Mouse (Mus musculus): ENCODE results near the gene Cers5. TPM values are rescaled to one million over a fixed set of nuclear protein-coding genes. Genes with fewer than 3 reads are reported as not detected.
"Not testable (repeated sequence)": the region's sequence is repeated elsewhere in the genome, so short reads cannot be mapped to it uniquely, and the experiment has no call there.

Gene Cers5
- polyA plus RNA-seq, 1 experiment from 2014 or later, result 81.6 TPM

GRCm38 (mm10) chr15:99731678-99732077, 41.0 kb downstream of the Cers5 start:
- ATAC-seq (replicated peaks; ENCODE audit: low FRiP score), result no peak
- no peaks in the 10 kb centered on the region for H3K27me3 ChIP-seq
- peaks cover 72% of the 10 kb centered on the region for H3K36me3 ChIP-seq
- 83% methylated on average over 3 of the region's 3 CpGs for WGBS
- H3K9me3 ChIP-seq (replicated peaks), result peaks cover 4% of the 10 kb centered on the region; the same call in 1 of the 2 replicates
- H3K4me2 ChIP-seq, result no peak overlapping the region
- H3K4me1 ChIP-seq, result peaks cover 6% of the 10 kb centered on the region; the same call in 1 of the 2 replicates
- H3K4me3 ChIP-seq (replicated peaks), result no peak overlapping the region
- no peak overlapping the region for H3K9ac ChIP-seq
- H3K27ac ChIP-seq, result no peak overlapping the region

DNA sequence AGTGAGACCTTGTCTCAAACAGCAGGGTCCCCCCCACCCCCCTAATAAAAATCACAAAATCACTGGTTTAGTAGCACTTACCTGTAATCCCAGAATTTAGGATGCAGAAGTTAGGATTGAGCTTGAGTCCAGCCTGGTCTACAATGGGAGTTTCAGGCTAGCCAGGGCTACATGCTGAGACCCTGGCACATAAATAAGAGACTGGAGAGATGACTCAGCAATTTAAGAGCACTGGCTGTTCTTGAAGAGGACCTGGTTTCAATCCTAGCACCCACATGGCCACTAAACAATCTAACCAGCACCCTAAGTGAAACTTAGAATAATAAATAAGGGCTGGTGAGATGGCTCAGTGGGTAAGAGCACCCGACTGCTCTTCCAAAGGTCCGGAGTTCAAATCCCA, 41.5 kb downstream of the Cers5 start:
- peaks cover 67% of the 10 kb centered on the region for H3K36me3 ChIP-seq
- H3K4me3 ChIP-seq (replicated peaks), result no peak overlapping the region
- no peak for ATAC-seq (replicated peaks; ENCODE audit: low FRiP score)
- peaks cover 11% of the 10 kb centered on the region; the same call in 1 of the 2 replicates for H3K4me1 ChIP-seq
- no peak overlapping the region for H3K9ac ChIP-seq
- no peaks in the 10 kb centered on the region for H3K27me3 ChIP-seq
- no peak overlapping the region for H3K4me2 ChIP-seq
- H3K9me3 ChIP-seq (replicated peaks), result peaks cover 4% of the 10 kb centered on the region; the same call in 1 of the 2 replicates
- H3K27ac ChIP-seq, result no peak overlapping the region
- WGBS, result 100% methylated on average over 2 of the region's 2 CpGs

DNA sequence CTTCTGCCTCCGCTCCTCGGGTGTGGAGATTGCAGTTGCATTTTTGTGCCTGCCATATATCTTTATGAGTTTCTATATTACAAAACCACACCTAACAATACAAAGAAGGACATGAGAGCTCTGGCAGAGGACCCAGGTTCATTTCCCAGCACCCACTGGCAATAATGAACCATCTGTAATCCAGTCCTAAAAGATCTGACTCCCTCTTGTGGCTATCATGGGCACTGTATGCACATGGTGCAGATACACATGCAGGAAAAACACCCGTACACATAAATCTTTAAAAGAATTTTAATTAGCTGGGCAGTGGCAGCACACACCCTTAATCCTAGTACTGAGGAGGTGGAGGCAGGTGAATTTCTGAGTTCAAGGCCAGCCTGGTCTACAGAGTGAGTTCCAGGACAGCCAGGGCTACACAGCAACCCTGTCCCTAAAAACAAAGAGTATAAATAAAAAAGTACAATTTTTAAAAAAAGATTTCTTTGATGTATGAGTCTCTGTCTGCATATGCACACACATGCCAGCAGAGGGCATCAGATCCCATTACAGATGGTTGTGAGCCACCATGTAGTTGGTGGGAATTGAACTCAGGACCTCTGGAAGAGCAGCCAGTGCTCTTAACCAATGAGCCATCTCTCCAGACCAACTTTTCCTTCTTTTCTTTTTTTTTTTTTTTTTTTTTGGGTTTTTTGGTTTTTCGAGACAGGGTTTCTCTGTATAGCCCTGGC, 43.5 kb downstream of the Cers5 start:
- ATAC-seq (replicated peaks; ENCODE audit: low FRiP score), result no peak
- 96% methylated on average over 4 of the region's 4 CpGs for WGBS
- Histone ChIP-seq H3K27me3 (no peaks in the 10 kb centered on the region), H3K9ac (no peak overlapping the region), H3K9me3 (replicated peaks) (peaks cover 4% of the 10 kb centered on the region; the same call in 1 of the 2 replicates), H3K36me3 (peaks cover 56% of the 10 kb centered on the region), H3K4me3 (replicated peaks) (no peak overlapping the region), H3K27ac (no peak overlapping the region), H3K4me1 (peaks cover 22% of the 10 kb centered on the region), H3K4me2 (no peak overlapping the region)

GRCm38 (mm10) chr15:99728211-99728610, 44.5 kb downstream of the Cers5 start:
- Histone ChIP-seq H3K4me1 (peaks cover 32% of the 10 kb centered on the region), H3K27me3 (no peaks in the 10 kb centered on the region), H3K9me3 (replicated peaks) (peaks cover 4% of the 10 kb centered on the region; the same call in 1 of the 2 replicates), H3K4me3 (replicated peaks) (no peak overlapping the region), H3K27ac (no peak overlapping the region), H3K9ac (no peak overlapping the region), H3K4me2 (no peak overlapping the region), H3K36me3 (peaks cover 49% of the 10 kb centered on the region)
- ATAC-seq (replicated peaks; ENCODE audit: low FRiP score), result no peak
- WGBS, result 94% methylated on average over 5 of the region's 5 CpGs

DNA sequence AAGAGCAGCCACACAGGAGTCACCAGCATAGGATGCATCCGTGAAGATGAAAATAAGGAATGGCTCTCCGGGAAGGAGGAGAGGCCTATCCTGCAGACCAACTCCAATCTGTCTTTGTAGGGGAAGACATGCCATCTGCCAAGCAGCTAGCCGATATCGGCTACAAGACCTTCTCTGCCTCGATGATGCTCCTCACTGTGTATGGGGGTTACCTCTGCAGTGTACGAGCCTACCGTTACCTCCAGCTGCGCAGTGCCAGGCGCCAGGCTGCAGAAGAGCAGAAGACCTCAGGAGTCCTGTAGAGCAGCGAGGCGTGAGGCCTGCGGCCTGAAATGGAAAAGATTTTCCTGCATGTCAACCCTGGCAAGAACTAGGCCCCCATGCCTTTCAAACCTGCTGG, 45.2 kb downstream of the Cers5 start:
- H3K4me3 ChIP-seq (replicated peaks), result no peak overlapping the region
- WGBS, result 92% methylated on average over 12 of the region's 12 CpGs
- H3K9ac ChIP-seq, result no peak overlapping the region
- no peak overlapping the region for H3K4me2 ChIP-seq
- peaks cover 39% of the 10 kb centered on the region for H3K4me1 ChIP-seq
- H3K9me3 ChIP-seq (replicated peaks), result peaks cover 4% of the 10 kb centered on the region; the same call in 1 of the 2 replicates
- H3K27me3 ChIP-seq, result no peaks in the 10 kb centered on the region
- H3K27ac ChIP-seq, result no peak overlapping the region
- ATAC-seq (replicated peaks; ENCODE audit: low FRiP score), result no peak
- peaks cover 42% of the 10 kb centered on the region for H3K36me3 ChIP-seq

DNA sequence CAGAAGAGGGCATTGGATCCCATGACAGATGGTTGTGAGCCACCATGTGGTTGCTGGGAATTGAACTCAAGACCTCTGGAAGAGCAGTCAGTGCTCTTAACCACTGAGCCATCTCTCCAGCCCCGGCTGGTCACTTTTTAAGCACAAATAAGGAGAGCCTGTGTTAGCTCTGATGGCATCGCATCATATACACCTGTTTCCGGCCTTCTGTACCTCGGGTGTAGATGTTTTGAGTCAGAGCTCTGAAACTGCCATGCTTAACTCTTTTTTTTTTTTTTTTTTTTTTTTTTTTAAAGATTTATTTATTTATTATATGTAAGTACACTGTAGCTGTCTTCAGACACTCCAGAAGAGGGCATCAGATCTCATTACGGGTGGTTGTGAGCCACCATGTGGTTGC, 45.6 kb downstream of the Cers5 start:
- not testable (repeated sequence) for H3K27me3 ChIP-seq; H3K9me3 ChIP-seq (replicated peaks); ATAC-seq (replicated peaks; ENCODE audit: low FRiP score); H3K9ac ChIP-seq; H3K27ac ChIP-seq; H3K4me2 ChIP-seq; H3K4me3 ChIP-seq (replicated peaks)
- 89% methylated on average over 4 of the region's 5 CpGs for WGBS
- H3K4me1 ChIP-seq, result peaks cover 44% of the 10 kb centered on the region
- H3K36me3 ChIP-seq, result peaks cover 39% of the 10 kb centered on the region

DNA sequence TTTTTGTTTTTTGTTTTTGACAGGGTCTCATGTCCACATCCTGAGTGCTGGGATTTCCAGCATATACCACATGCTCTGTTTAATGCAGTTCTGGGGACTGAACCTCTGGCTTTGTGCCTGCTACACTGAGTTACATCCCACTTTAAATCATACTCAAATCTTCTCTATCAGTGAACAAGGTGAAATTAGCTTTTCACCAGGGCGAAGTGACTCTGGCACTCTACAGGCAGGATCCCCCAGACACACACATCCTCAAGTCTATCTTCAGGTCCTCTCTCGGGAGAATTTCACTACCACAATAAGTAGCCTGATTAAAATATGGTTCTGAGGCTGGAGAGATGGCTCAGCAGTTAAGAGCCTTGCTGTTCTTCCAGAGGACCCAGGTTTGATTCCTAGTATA, 46.1 kb downstream of the Cers5 start:
- Histone ChIP-seq H3K27me3 (no peaks in the 10 kb centered on the region), H3K27ac (peak overlapping the region; percentile 97; the same call in 1 of the 2 replicates)
- WGBS, result 69% methylated on average over 2 of the region's 2 CpGs

GRCm38 (mm10) chr15:99725341-99726155, 47.1 kb downstream of the Cers5 start, which contains the start of gene Cox14:
TSS of gene Cox14 (plus strand) at chr15:99725618.
- Histone ChIP-seq H3K4me2 (peak within 1 kb of the TSS; percentile 70), H3K36me3 (peaks cover 29% of the 10 kb centered on the region), H3K9me3 (replicated peaks) (peaks cover 4% of the 10 kb centered on the region; the same call in 1 of the 2 replicates), H3K4me1 (peaks cover 49% of the 10 kb centered on the region), H3K27ac (peak within 1 kb of the TSS; percentile 97), H3K4me3 (replicated peaks) (peak within 1 kb of the TSS; percentile 91), H3K27me3 (no peaks in the 10 kb centered on the region), H3K9ac (peak within 1 kb of the TSS; percentile 93)
- ATAC-seq (replicated peaks; ENCODE audit: low FRiP score), result peak; percentile 92
- WGBS, result under 1% methylated on average over 63 of the region's 68 CpGs

More for the DNA sequence above, 46.1 kb downstream of the Cers5 start:
- Histone ChIP-seq H3K9ac (peak overlapping the region; percentile 93), H3K4me1 (peaks cover 49% of the 10 kb centered on the region), H3K4me3 (replicated peaks) (peak overlapping the region; percentile 91), H3K9me3 (replicated peaks) (peaks cover 4% of the 10 kb centered on the region; the same call in 1 of the 2 replicates), H3K36me3 (peaks cover 35% of the 10 kb centered on the region), H3K4me2 (peak overlapping the region; percentile 70)
- no peak for ATAC-seq (replicated peaks; ENCODE audit: low FRiP score)

DNA sequence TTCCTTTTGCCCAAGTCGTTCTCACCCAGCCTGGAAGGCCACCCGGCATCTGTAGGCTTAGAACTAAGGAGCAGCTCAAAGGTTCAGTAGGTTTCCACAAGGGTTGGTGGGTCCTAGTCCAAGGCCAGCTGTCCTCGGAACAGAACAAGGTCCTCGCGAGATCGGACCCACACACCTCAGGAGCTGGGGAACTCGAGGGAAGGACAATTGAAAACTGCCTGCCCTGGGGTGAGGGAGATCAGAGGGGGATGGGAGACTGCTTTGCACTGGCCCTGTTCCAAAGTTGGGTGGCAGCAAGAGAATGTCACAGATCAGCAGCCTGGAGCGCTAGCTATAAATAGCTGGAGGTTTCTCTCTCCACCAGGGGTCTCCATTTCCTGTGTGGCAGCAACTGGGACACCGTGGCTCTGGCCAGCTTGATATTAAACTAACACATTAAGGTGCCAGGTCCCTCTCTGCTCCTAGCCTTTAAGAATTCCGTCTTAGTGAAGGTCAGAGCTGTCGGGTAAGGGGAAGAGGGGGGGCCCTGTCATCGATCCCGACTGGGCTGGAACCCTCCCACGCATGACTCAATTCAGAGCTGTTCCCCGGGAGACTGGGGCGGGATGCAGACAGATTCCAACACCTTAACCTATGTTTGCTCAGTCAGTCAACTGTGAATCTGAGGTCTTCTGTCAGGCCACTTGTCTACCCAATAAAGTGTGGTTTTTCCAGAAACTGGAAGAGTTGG, 48.2 kb downstream of the Cers5 start:
- ATAC-seq (replicated peaks; ENCODE audit: low FRiP score), result peak; percentile 48
- peak overlapping the region; percentile 70 for H3K4me2 ChIP-seq
- H3K9ac ChIP-seq, result peak overlapping the region; percentile 30
- H3K4me1 ChIP-seq, result peaks cover 49% of the 10 kb centered on the region
- peak overlapping the region; percentile 91 for H3K4me3 ChIP-seq (replicated peaks)
- H3K36me3 ChIP-seq, result peaks cover 22% of the 10 kb centered on the region
- no peaks in the 10 kb centered on the region for H3K27me3 ChIP-seq
- peak overlapping the region; percentile 97 for H3K27ac ChIP-seq
- H3K9me3 ChIP-seq (replicated peaks), result peaks cover 4% of the 10 kb centered on the region; the same call in 1 of the 2 replicates
- 7% methylated on average over 16 of the region's 16 CpGs for WGBS

DNA sequence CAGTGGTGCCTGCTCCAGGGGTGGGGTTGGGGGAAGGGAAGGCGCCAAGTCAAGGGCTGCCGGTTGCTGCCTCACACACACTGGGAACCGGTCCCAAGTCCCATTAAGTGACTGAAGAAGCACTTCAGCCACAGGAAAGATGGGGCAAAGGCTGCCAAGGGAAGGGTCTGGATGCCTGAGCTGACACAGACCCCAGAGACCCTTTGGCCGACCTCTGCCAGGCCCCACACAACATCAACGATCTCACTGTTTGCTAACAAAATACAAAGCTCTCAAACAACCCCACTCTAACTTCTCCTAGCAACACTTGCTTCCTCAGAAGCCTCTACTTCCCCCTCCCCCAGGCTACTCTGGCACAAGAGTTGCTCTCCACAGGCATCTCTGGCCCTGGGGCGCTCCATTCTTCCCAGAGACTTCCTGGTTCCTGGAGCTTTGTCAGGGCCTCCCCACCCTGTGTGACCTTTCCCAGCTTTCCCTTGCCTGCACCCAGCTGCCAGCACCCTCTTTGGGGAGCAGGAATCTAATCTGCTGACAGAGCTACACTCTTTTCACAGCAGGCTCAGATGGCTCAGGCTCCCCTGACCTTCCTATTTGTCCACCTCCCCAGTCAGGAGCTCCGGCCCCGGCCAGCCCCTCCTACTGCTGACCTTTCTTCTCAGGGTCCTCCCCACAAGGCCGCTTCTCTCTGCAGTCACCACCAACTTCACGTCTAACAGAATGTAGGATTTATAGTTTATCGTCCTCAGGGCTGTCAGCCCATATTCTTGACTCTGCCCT, 49.0 kb downstream of the Cers5 start:
- no peaks in the 10 kb centered on the region for H3K9me3 ChIP-seq (replicated peaks)
- ATAC-seq (replicated peaks; ENCODE audit: low FRiP score), result peak; percentile 15; the same call in 1 of the 2 replicates
- no peak overlapping the region for H3K4me3 ChIP-seq (replicated peaks)
- H3K4me1 ChIP-seq, result peaks cover 54% of the 10 kb centered on the region
- WGBS, result 15% methylated on average over 11 of the region's 11 CpGs
- H3K9ac ChIP-seq, result peak overlapping the region; percentile 30
- peak overlapping the region; percentile 70 for H3K4me2 ChIP-seq
- peaks cover 14% of the 10 kb centered on the region for H3K36me3 ChIP-seq
- no peaks in the 10 kb centered on the region for H3K27me3 ChIP-seq
- H3K27ac ChIP-seq, result peak overlapping the region; percentile 97

DNA sequence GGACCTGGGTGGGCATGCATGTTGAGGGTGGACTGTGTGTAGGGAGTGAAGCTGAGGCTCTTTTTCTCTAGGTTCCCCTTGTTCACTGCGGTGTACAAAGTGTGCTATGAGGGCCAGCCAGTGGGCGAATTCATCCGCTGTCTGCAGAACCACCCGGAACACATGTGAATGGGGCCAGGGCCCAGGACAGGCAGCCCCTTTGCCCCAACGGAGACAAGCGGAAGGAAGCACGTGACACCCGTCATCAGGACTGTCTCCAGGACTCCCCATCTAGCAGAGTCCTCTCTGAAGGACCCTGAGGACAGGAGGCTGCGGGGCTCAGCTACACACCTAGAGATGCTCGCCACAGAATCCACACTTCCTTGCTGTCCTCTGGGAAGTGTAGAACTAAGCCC, 49.6 kb downstream of the Cers5 start:
- no peaks in the 10 kb centered on the region for H3K9me3 ChIP-seq (replicated peaks)
- H3K4me2 ChIP-seq, result peak overlapping the region; percentile 70; the same call in 1 of the 2 replicates
- no peaks in the 10 kb centered on the region for H3K27me3 ChIP-seq
- 65% methylated on average over 10 of the region's 10 CpGs for WGBS
- peaks cover 60% of the 10 kb centered on the region for H3K4me1 ChIP-seq
- H3K4me3 ChIP-seq (replicated peaks), result no peak overlapping the region
- ATAC-seq (replicated peaks; ENCODE audit: low FRiP score), result no peak
- H3K9ac ChIP-seq, result no peak overlapping the region
- peaks cover 8% of the 10 kb centered on the region for H3K36me3 ChIP-seq
- peak overlapping the region; percentile 97 for H3K27ac ChIP-seq

Measured in kidney, embryonic 15.5 days (tissue).